In the genomic region with DNA sequence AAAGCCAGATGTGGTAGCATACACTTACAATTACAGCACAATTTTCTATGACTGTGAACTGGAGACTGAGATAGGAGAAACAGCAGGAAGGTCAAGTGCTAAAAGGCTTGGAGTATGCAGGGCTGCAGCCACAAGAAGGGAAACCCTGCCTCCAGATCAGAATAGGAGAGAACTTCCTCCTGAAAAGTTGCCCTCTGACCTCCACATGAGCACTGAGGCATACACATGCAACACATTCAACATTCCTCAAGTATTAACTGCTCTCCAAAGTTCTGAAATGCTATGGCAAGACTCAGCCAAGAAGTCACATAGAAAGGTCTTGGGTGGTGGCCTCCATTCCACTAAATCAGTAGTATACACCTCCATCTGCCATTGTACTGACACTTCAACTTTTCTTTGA, we compare ENCODE assay signal across 16 mouse cellular contexts. TPM values are rescaled to one million over a fixed set of nuclear protein-coding genes. Genes with fewer than 3 reads are reported as not detected.
A peak's percentile ranks its signal among the peaks of the same experiment; 100 is the strongest.
DNase-seq lines count a peak whose midpoint lies in the region; ATAC-seq and TF ChIP-seq lines count a peak whose summit lies in the region.
"Had no signal": no experiment of that assay in that cellular context is flagged by ENCODE, and none has a peak within 500 bp of the region (broad histone marks: within the 10 kb centered on the region; RNA-seq: fewer than 3 reads in every experiment).

No protein-coding gene starts in this region.

- H3K36me3 ChIP-seq in kidney, postnatal 0 days (ENCODE audit: insufficient read depth, low read length) = no peaks in the 10 kb centered on the region
- peaks cover 11% of the 10 kb centered on the region; the same call in 1 of the 2 replicates for H3K36me3 ChIP-seq in kidney, embryonic 15.5 days
- peaks cover 14% of the 10 kb centered on the region for H3K36me3 ChIP-seq in embryonic facial prominence, embryonic 10.5 days (replicated peaks)
- no peaks in the 10 kb centered on the region for H3K36me3 ChIP-seq in stomach, postnatal 0 days (ENCODE audit: control insufficient read depth, insufficient read depth, low read length)
- H3K36me3 ChIP-seq in heart, adult 2 months (ENCODE audit: control insufficient read depth, insufficient read depth, low read length) = no peaks in the 10 kb centered on the region; the same call in none of the 2 replicates
- H3K36me3 ChIP-seq: forebrain, embryonic 12.5 days; liver, embryonic 13.5 days had no signal

- no peaks in the 10 kb centered on the region for H3K9me3 ChIP-seq in kidney, postnatal 0 days (replicated peaks; ENCODE audit: low read length)
- no peaks in the 10 kb centered on the region for H3K9me3 ChIP-seq in kidney, embryonic 15.5 days (replicated peaks)
- no peaks in the 10 kb centered on the region for H3K9me3 ChIP-seq in embryonic facial prominence, embryonic 10.5 days
- no peaks in the 10 kb centered on the region for H3K9me3 ChIP-seq in stomach, postnatal 0 days (ENCODE audit: control insufficient read depth, low read length)
- H3K9me3 ChIP-seq: forebrain, embryonic 12.5 days; hindbrain, embryonic 12.5 days; liver, embryonic 13.5 days had no signal

- no peak for TF ChIP-seq POLR2A in heart, adult 2 months (IDR thresholded peaks at IDR 0.05; ENCODE audit: insufficient read depth, low read depth, low read length)

- ATAC-seq in kidney, postnatal 0 days (replicated peaks; ENCODE audit: low FRiP score, low read depth) = no peak
- ATAC-seq in kidney, embryonic 15.5 days (replicated peaks; ENCODE audit: low FRiP score) = no peak
- peak; percentile 26; the same call in 1 of the 2 replicates for ATAC-seq in stomach, postnatal 0 days (ENCODE audit: low FRiP score, low TSS enrichment)
- ATAC-seq: activated CD4-positive, CD25-positive, alpha-beta regulatory T cell, adult 4 months had no signal

- intact Hi-C loops in heart, adult 2 months (cut with DNase I) = no loop called here

- TF ChIP-seq CTCF in kidney, postnatal 0 days (IDR thresholded peaks at IDR 0.05; ENCODE audit: low read depth) = no peak
- TF ChIP-seq CTCF in stomach, postnatal 0 days (IDR thresholded peaks at IDR 0.05; ENCODE audit: low read depth) = no peak
- no peak for TF ChIP-seq CTCF in heart, adult 2 months (IDR thresholded peaks at IDR 0.05)

- H3K79me2 ChIP-seq in heart, adult 2 months (replicated peaks; ENCODE audit: control insufficient read depth, insufficient read depth, low read length) = no peaks in the 10 kb centered on the region; the same call in 1 of the 2 replicates

- TF ChIP-seq EP300 in stomach, postnatal 0 days (optimal IDR thresholded peaks at IDR 0.05) = no peak
- TF ChIP-seq EP300 in heart, adult 2 months (IDR thresholded peaks at IDR 0.05; ENCODE audit: insufficient read depth, low read depth, low read length) = no peak

- H3K27ac ChIP-seq in kidney, postnatal 0 days = no peak overlapping the region
- no peak overlapping the region for H3K27ac ChIP-seq in kidney, embryonic 15.5 days
- H3K27ac ChIP-seq in embryonic facial prominence, embryonic 10.5 days (replicated peaks) = no peak overlapping the region
- H3K27ac ChIP-seq in stomach, postnatal 0 days (replicated peaks) = no peak overlapping the region
- H3K27ac ChIP-seq in heart, adult 2 months = no peak overlapping the region
- H3K27ac ChIP-seq: forebrain, embryonic 12.5 days; hindbrain, embryonic 12.5 days; liver, embryonic 13.5 days had no signal

- H3K27me3 ChIP-seq in kidney, postnatal 0 days (ENCODE audit: insufficient read depth, low read length) = no peaks in the 10 kb centered on the region
- H3K27me3 ChIP-seq in kidney, embryonic 15.5 days = no peaks in the 10 kb centered on the region
- no peaks in the 10 kb centered on the region for H3K27me3 ChIP-seq in embryonic facial prominence, embryonic 10.5 days (replicated peaks; ENCODE audit: low read depth, poor library complexity, severe bottlenecking)
- no peaks in the 10 kb centered on the region for H3K27me3 ChIP-seq in stomach, postnatal 0 days (ENCODE audit: control insufficient read depth, insufficient read depth, low read length)
- H3K27me3 ChIP-seq in heart, adult 2 months (ENCODE audit: control insufficient read depth, insufficient read depth, low read length) = no peaks in the 10 kb centered on the region
- H3K27me3 ChIP-seq: forebrain, embryonic 12.5 days; hindbrain, embryonic 12.5 days; liver, embryonic 13.5 days had no signal

- H3K9ac ChIP-seq in kidney, postnatal 0 days (ENCODE audit: low read depth, low read length) = no peak overlapping the region
- H3K9ac ChIP-seq in kidney, embryonic 15.5 days = no peak overlapping the region
- no peak overlapping the region for H3K9ac ChIP-seq in stomach, postnatal 0 days (ENCODE audit: low read length)
- H3K9ac ChIP-seq in heart, adult 2 months (ENCODE audit: low read depth, low read length) = no peak overlapping the region
- H3K9ac ChIP-seq: forebrain, embryonic 12.5 days; hindbrain, embryonic 12.5 days; liver, embryonic 13.5 days had no signal

- no peak overlapping the region for H3K4me3 ChIP-seq in kidney, postnatal 0 days (replicated peaks; ENCODE audit: low read depth, low read length)
- H3K4me3 ChIP-seq in kidney, embryonic 15.5 days (replicated peaks) = no peak overlapping the region
- no peak overlapping the region for H3K4me3 ChIP-seq in embryonic facial prominence, embryonic 10.5 days
- H3K4me3 ChIP-seq in stomach, postnatal 0 days (ENCODE audit: low read depth, low read length) = no peak overlapping the region
- H3K4me3 ChIP-seq in heart, adult 2 months = no peak overlapping the region
- H3K4me3 ChIP-seq: forebrain, embryonic 12.5 days; hindbrain, embryonic 12.5 days; liver, embryonic 13.5 days had no signal

- peak; percentile 44 for DNase-seq in kidney, postnatal 0 days (ENCODE audit: low spot score)
- DNase-seq in ZHBTc4 (ENCODE audit: low read depth, low spot score) = peak; percentile 10
- DNase-seq in embryonic facial prominence, embryonic 10.5 days (ENCODE audit: low spot score) = peak; percentile 10
- no peak for DNase-seq in stomach, postnatal 0 days (ENCODE audit: low spot score)
- no peak for DNase-seq in liver
- no peak for DNase-seq in heart, adult 2 months
- DNase-seq: cerebellum, postnatal 14 days; gastrocnemius, postnatal 14 days; layer of hippocampus, adult 9-11 months; liver, embryonic 13.5 days; right cerebral cortex, postnatal 25 days; thymus, postnatal 14 days had no signal

- H3K4me2 ChIP-seq in kidney, postnatal 0 days (ENCODE audit: low read length) = no peak overlapping the region
- no peak overlapping the region for H3K4me2 ChIP-seq in kidney, embryonic 15.5 days
- H3K4me2 ChIP-seq in stomach, postnatal 0 days (replicated peaks; ENCODE audit: low read depth) = no peak overlapping the region
- H3K4me2 ChIP-seq: forebrain, embryonic 12.5 days; hindbrain, embryonic 12.5 days; liver, embryonic 13.5 days had no signal

- no peaks in the 10 kb centered on the region for H3K4me1 ChIP-seq in kidney, postnatal 0 days (replicated peaks; ENCODE audit: insufficient read depth, low read length)
- H3K4me1 ChIP-seq in kidney, embryonic 15.5 days = 0 out of 2 replicates have a peak, but pooled peaks cover 2% of the 10 kb centered on the region
- H3K4me1 ChIP-seq in embryonic facial prominence, embryonic 10.5 days = peaks cover 23% of the 10 kb centered on the region
- H3K4me1 ChIP-seq in stomach, postnatal 0 days (replicated peaks; ENCODE audit: control insufficient read depth, insufficient read depth) = no peaks in the 10 kb centered on the region
- H3K4me1 ChIP-seq in heart, adult 2 months (ENCODE audit: control insufficient read depth, insufficient read depth, low read length) = no peaks in the 10 kb centered on the region; the same call in 1 of the 2 replicates
- H3K4me1 ChIP-seq: forebrain, embryonic 12.5 days; hindbrain, embryonic 12.5 days; liver, embryonic 13.5 days had no signal

RNA-seq across cellular contexts. Expression of gene Sbf2, which starts 58.5 kb away (rescaled TPM):
- 26.9 and 27.5 TPM in 2 replicates for polyA plus RNA-seq in kidney, postnatal 0 days (2015; fragmentation: Nextera tagmentation; extraction: Ambion mirVana)
- 38.5 and 38.9 TPM in 2 replicates for polyA plus RNA-seq in kidney, embryonic 15.5 days (2015; fragmentation: Nextera tagmentation; extraction: Ambion mirVana)
- polyA plus RNA-seq in embryonic facial prominence, embryonic 10.5 days (2016; fragmentation: Nextera tagmentation; extraction: Ambion mirVana) = 27.8 and 29.5 TPM in 2 replicates
- 14.8 and 14.9 TPM in 2 replicates for polyA plus RNA-seq in stomach, postnatal 0 days (2015; fragmentation: Nextera tagmentation; extraction: Ambion mirVana)
- 10 to 100 TPM; 39.7 to 40.4 TPM for total RNA-seq in heart, adult 2 months (2021)
- polyA plus RNA-seq in heart, adult 2 months (2012; rRNA removed) = 16.1 and 31.1 TPM in 2 replicates

Comparison
In these comparisons a context has a peak if more than half of its experiments do, and no peak if none do; other contexts are left out.
1. DNase-seq: peak in kidney, postnatal 0 days (single experiment), ZHBTc4 (single experiment) and embryonic facial prominence, embryonic 10.5 days (single experiment); none in stomach, postnatal 0 days (single experiment), liver (single experiment) and heart, adult 2 months (0 of 2).